Mouse (Mus musculus) heart, postnatal 10 days (tissue): ENCODE measurements around the gene Dmrtc2. TPM values are rescaled to one million over a fixed set of nuclear protein-coding genes. Genes with fewer than 3 reads are reported as not detected.
"Not testable (repeated sequence)": the region's sequence is repeated elsewhere in the genome, so short reads cannot be mapped to it uniquely, and the experiment has no call there.

Source experiments
- DNase-seq, 2 experiments: peaks; one replicate each; pipeline ENCODE4 v3.0.0; 2021
- intact Hi-C: fragments of 180-260 bp; cut with DNase I; formaldehyde crosslinking; loops from one replicate; pipeline ENCODE4 v1.15.1; 2025
- total RNA-seq, 2 experiments: library from RNA; stranded (reverse); gene quantifications; 2 replicates each; pipeline ENCODE4 v1.2.3; 2021

The Dmrtc2 gene
- total RNA-seq, 2 experiments from 2014 or later = not detected

DNA sequence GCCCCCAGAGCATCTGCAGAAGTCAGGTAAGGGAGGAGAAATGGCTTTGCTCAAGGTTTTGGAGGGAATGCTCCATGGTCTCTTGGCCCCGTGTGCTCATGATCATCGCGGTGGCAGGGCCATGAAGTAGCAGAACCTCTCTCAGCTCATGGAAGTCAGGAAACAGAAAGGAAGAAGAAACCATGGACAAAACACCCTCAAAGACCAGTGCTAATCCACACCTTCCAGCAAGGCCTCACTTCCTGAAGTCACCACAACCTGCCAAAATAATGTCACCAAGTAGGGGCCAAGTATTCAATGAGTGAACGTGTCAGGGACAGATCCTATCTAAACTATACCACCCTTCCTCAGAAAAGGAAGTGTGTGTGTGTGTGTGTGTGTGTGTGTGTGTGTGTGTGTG is 7.0 kb upstream of the Dmrtc2 start:
- DNase-seq = no peak
- intact Hi-C loops = no loop called here

GRCm38 (mm10) chr7:24864156-24864555 is 5.7 kb upstream of the Dmrtc2 start:
- intact Hi-C loops = no loop called here
- no peak for DNase-seq

DNA sequence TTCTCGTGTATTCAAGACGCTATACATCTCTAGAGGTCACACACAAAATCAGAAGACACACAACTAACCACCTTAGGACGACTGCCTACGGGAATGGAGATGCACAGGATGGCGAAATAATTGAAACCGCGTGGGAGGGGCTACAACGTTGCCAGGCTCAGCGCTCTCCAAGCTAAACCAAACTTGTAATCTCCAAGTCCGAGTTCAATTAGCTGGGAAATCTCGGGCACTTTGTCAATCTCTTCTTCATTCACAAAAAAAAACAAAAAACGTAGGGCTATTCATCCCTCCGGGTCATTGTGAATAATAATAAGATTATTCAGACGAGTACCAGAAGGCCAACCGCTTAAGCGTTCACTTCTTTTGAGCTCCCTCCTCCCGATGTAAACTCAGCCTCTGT is 777 bp upstream of the Dmrtc2 start:
- intact Hi-C loops = loop anchor here (5.0 kb wide), 1 partner anchor 52 kb away; no protein-coding TSS in a partner anchor
- no peak for DNase-seq

GRCm38 (mm10) chr7:24877588-24877987 is 7.7 kb downstream of the Dmrtc2 start:
- intact Hi-C loops = no loop called here

GRCm38 (mm10) chr7:24879620-24880019 is 9.8 kb downstream of the Dmrtc2 start:
- no peak for DNase-seq
- intact Hi-C loops = no loop called here

More at GRCm38 (mm10) chr7:24877588-24877987, 7.7 kb downstream of the Dmrtc2 start:
- DNase-seq = no peak

- intact Hi-C loops = no loop called here
- DNase-seq = no peak
Observed at GRCm38 (mm10) chr7:24882416-24883199, 12.8 kb downstream of the Dmrtc2 start.

DNA sequence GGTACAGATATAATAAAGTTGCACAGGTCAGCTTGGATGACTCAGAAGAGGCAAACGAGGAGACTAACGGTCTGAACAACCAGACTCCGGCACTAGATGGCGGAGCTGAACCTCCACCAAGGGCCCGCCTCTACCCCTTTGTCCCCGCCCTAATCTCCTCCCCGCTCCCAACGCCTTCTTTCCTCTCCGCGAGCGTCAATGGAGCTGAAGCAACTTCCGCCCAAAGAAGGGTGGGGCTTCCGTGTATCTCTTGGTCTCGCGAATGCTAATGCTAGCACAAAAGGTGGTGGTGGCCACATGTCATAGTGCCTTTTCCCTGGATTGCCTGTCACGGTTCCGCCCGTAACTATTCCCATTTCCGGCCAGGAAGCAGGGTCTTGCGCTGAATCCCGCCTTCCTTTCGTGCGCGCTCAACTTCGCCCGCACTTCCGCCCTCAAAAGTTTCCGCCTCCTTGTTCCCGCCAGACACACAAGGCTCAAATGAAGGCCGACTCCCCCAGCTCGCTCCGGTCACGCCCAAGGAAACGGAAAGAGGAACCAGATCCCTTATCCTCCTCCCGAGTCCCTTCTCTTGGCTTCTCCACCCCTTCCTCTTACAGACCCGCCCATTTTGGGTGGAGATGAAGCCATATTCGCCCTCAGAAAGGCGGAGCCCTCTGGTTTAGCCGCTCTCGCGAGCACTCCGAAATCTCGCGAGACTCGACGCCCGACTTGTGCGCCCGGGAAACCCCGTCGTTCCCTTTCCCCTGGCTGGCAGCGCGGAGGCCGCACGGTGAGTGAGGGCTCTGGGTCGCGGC is 14.2 kb downstream of the Dmrtc2 start, which contains the start of gene Rps19:
Gene Rps19 (plus strand): TSS at position 476 of the 797 bp plus-strand sequence.
- peak; percentile 99 to 100 for DNase-seq
- intact Hi-C loops = no loop called here

- no peak for DNase-seq
- intact Hi-C loops = no loop called here
Observed at GRCm38 (mm10) chr7:24884693-24885291, 14.9 kb downstream of the Dmrtc2 start.

DNA sequence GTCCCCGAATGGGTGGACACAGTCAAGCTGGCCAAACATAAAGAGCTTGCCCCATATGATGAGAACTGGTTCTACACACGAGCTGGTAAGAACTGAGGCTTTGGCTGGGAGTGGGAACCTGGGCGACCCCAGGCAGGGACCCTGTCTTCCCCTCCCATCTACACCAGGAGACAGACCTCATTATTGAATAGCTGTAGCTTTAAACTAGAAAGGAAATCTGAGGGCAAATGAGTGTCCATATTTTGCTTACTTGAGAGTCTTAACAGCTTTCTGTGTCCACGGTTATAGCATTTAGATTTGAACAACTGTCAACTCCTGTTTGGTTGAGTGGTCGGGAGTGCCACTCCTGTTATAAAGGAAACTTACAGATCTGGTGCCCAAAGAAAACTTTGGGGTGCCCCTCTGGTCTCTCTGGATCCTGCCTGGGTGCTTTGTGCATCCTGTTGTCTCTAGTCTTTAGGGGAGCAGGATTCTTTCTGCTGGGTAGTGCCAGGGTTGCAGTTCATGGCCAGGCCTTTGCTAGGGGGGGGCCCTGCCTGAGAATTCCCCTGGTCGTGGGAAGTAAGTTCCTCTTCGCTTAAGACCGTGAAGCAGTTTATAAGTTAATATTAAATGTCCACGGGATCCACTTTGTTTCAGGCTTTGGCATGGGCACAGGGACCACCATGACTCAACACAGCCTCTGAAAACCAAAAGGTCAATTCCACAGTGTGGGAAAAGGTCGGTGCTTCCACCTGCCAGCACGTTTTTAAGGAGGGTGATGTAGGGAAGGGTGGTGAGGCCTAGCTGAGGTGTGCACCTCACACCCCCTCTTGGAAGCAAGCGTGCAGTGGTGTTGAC is 15.8 kb downstream of the Dmrtc2 start:
- intact Hi-C loops = no loop called here
- DNase-seq = no peak

DNA sequence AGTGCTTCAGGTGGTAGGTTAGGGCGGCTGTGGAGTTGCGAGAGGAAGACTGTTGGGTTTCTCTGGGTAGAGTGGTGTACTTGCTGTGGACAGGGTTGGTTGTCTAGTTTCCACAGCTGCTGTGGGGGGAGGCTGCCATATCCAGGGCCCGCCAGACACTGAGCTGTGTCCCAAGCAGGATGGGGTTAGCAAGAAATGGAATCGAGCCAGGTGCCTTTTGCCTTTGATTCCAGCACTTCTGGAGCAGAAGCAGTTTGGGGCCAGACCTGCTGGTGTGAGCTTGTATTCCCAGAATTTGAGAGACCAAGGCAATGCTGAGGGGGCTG is 16.4 kb downstream of the Dmrtc2 start:
- DNase-seq = peak in 1 of 2 experiments; percentile 33
- intact Hi-C loops = no loop called here

- DNase-seq = no peak
- intact Hi-C loops = no loop called here
Observed at GRCm38 (mm10) chr7:24887096-24887495, 17.2 kb downstream of the Dmrtc2 start.

- intact Hi-C loops = loop anchor here (1.0 to 2.0 kb wide), 3 partner anchors 15 to 75 kb away; no protein-coding TSS in a partner anchor
- no peak for DNase-seq
Observed at GRCm38 (mm10) chr7:24889431-24890220, 19.8 kb downstream of the Dmrtc2 start.

- intact Hi-C loops = loop anchor here (1.0 to 2.0 kb wide), 3 partner anchors 14 to 74 kb away; no protein-coding TSS in a partner anchor
- DNase-seq = peak; percentile 82 to 83
Observed at GRCm38 (mm10) chr7:24890281-24891216, 20.7 kb downstream of the Dmrtc2 start.

GRCm38 (mm10) chr7:24891241-24892124 is 21.6 kb downstream of the Dmrtc2 start:
- intact Hi-C loops = loop anchor here (2.0 kb wide), 1 partner anchor 73 kb away; no protein-coding TSS in a partner anchor
- no peak for DNase-seq

DNA sequence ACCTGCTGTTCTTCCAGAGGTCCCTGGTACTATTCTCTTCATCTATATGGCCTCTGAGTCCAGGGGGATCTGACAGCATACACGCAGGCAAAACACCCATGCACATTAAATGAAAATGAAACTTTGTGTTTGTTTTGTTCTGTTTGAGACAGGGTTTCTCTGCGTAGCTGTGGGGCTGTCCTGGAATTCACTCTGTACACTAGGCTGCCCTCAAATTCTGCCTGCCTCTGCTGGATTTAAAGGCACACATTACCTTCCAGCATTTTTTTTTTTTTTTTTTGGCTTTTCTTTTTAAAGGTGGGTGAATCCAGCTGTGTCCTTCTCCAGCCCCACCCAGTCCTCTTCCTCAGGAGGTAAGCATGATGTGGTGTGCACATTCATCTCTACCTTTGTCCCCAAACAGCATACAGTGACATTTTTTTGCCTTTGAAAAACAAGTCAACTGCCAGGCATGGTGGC is 22.3 kb downstream of the Dmrtc2 start:
- DNase-seq = no peak
- intact Hi-C loops = no loop called here

GRCm38 (mm10) chr7:24895749-24896148 is 25.9 kb downstream of the Dmrtc2 start:
- DNase-seq, intact Hi-C loops: not testable (repeated sequence)

- intact Hi-C loops = no loop called here
- no peak for DNase-seq
Observed at GRCm38 (mm10) chr7:24896269-24896668, 26.4 kb downstream of the Dmrtc2 start.
